Mouse (Mus musculus): ENCODE measurements at regions not wholly inside any gene's neighbourhood (a gene's known extent, or its start where the extent isn't known, plus 50 kb on each side); places are given as distances from the start of the nearest gene placed in this dataset.
"Not testable (repeated sequence)": the region's sequence is repeated elsewhere in the genome, so short reads cannot be mapped to it uniquely, and the experiment has no call there.

DNA sequence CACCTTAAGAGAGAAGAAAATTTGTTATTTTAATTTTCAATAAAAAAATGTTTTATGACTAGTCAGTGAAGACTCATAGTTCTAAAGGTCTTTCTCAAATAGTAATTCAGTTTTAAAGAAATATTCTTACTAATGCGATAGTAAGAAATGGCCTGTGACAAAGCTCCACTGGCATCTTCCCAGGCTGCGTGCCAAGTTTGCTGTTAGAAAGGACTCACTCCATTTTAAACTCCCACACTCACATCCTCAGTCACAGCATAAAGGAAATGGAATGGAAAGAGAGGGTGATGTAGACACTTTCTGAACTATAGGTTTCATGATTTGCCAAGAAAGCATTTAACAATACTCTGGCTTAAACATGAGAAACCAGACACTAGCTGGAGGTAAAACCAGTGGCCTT, 436.6 kb downstream of the Mei4 start:
- no peak for DNase-seq

DNA sequence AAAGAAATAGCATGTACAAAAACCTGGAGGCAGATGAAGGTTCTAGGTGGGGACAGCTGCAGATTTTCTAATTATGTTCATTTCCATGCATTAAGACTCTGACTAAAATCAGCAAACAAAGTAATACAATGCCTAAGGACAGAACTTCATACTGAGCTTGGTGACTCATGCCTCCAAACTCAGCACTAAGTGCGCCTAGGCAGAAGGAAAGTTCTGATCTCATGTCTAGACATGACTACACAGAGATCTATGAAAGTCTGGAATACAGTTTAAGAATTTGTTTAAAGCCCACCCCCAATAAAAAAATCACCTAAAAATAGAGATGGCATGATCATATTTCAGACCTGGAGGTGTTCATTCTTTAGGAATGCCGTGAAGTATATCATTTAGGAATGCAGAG, 442.8 kb downstream of the Mei4 start:
- no peak for DNase-seq

DNA sequence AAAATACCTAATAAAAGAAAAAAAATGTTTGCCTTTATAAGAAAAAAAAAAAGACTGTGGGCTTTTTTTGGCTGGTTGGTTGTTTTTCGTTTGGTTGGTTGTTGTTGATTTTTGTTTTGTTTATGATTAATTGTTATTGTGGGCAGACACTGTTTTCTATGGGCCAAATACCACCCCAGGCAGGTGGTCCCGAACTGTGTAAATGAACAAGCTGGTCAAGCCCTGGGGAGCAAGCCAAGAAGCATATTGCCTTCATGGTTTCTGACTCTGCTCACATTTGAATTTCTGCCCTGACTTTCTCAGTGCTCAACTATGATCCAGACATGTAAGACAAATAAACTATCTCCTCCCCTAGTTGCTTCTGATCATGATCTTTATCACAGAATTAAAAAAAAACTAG, 449.0 kb downstream of the Mei4 start:
- peak; percentile 25 to 57 for DNase-seq

DNA sequence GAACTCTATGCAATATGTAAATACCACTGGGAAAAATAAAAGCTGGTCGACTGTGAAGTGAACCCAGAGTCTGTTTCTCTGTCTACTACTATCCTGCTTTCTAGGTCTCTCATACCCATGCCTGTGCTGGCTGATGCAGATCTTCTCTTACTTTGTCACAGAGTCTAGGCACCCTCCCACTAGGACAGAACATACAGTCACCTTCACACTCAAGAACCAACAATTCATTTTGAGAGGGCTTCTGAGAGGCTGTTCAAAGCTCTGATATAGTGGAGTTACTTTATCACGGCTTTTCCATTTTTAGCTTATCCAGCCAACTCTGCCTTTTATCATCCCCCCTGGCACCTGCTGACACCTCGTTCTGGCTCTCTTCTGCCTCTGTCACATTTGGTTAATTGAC, 477.0 kb downstream of the Mei4 start:
- DNase-seq = no peak

DNA sequence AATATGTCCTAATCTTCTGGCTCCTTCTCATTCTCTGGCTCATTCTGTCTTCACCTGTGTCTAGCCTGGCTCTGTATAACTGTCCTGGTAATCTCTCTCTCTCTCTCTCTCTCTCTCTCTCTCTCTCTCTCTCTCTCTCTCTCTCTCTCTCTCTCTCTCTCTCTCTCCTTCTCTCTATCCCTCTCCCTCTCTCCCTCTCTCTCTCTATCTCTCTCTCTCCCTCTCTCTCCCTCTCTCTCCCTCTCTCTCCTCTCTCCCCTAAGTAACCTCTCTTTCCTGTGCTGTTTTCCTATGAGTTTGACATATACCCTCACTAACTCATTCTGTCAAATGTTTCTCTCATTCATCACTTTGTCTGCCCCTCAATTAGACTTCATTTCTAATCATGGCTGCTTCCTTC, 478.6 kb upstream of the Irak1bp1 start:
- not testable (repeated sequence) for DNase-seq

DNA sequence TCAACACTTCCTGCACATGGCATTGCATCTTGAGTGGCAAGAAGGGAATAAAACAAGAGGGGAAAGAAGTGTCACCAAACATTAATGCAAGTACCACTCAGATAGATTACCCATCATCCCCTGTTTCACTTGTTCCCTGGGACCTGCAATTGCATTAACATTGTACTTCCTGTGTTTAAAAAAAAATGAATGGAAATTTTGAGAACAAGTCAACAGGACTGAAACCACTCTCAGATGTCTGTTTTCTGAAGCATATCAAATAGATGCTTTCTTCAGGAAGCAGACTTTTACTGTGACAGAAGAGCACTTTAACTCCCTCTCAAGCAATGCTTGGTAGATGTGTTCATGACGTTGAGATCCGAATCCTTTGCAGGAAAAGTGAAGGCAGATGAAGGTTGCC, 469.8 kb upstream of the Irak1bp1 start:
- DNase-seq = no peak

DNA sequence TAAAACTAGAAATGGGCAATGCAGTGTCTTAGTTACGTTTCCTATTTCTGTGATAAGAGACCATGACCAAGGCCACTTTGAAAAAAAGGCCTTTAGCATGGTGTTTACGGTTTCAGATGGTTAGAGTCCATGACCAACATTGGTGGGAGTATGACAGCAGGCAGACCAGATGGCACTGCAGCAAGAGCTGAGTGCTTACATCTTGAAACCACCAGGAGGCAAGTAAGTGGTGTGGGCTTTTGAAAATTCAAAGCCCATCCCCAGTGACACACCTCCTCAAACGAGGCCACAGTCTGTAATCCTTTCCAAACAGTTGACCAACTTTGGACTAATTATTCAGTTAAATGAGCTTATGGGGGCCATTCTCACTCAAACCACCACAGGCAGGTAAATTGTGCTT, 427.0 kb upstream of the Irak1bp1 start:
- DNase-seq = peak; percentile 26 to 56

DNA sequence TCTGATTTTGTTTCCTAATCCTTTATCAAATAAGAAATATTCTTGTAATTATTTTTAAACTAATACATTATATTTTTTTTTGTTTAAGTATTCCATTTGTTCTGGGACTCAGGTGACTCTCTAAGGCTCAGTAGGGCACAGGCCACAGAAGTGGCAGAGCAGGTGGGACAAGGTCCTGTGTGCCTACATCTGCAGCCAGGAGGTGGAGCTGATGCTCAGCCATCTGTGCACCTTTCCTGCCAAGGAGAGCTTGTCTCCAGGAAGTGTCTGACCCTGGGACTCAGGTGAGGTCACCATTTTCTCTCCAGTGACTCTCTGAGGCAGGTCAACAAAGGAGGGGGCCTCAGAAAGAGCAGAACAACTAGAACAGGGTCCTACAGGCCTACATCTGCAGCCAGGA, 425.3 kb upstream of the Irak1bp1 start:
- DNase-seq = peak; percentile 25 to 35

DNA sequence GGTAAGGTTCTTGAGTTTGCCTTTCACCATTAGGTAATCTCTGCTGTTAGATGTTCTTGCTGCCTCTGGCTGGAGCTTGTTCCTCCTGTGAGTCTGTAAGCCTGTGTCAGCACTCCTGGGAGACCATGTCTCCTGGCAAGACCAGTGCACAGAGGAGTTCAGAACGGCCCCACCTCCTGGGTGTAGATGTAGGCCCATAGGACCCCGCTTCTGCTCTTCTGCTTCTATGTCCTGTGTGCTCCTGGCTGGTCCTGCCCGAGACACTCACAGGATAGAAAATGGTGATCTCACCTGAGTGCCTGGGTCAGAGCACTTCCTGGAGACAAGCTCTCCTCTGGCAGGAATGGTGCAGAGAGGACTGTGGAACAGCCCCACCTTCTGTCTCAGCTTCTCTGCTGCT, 422.2 kb upstream of the Irak1bp1 start:
- no peak for DNase-seq

DNA sequence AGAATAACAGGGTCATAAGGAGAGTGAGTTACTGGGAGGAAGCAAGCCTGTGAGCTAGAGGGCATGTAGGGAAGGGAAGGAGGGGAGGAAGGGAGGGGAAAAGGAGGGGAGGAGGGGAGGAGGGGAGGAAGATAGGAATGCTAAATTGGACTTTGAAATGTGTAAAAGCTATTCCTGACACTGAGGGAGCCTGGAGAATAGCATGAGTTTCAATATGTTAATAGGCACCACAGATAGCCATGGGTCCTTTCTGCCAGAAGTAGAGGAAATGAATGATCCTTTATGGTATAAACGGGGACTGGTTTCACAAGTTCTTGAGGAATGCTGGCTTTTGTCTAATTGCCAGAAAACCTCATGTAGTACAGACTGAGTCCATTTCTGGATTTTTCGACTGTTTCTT, 420.4 kb upstream of the Irak1bp1 start:
- DNase-seq = no peak
